Mouse (Mus musculus) kidney, adult 2 months (tissue): Measurements from ENCODE around the gene Irx1.

ENCODE experiments used
- CTCF ChIP-seq: fragments of 200-500 bp; conservative IDR thresholded peaks from 2 replicates; pipeline ENCODE4 v1.5.1; 2011; ENCODE audit warnings: low read depth, mild to moderate bottlenecking, control low read depth, low read length, moderate library complexity, mixed read lengths; ENCODE audit not compliant: insufficient read depth, insufficient read length
- POLR2A ChIP-seq: fragments of 200-500 bp; IDR thresholded peaks from one replicate; pipeline ENCODE4 v1.6.1; 2011; ENCODE audit warnings: low read depth, low read length, control low read depth

GRCm38 (mm10) chr13:71951966-71952365 is 11.6 kb downstream of the Irx1 start:
- TF ChIP-seq POLR2A (no peak), CTCF (no peak)
